Mouse (Mus musculus) embryonic facial prominence, embryonic 10.5 days (tissue): ENCODE results near the gene Bola1. TPM values are rescaled to one million over a fixed set of nuclear protein-coding genes. Genes with fewer than 3 reads are reported as not detected.
"Not testable (repeated sequence)": the region's sequence is repeated elsewhere in the genome, so short reads cannot be mapped to it uniquely, and the experiment has no call there.

Experiments used
- DNase-seq: peaks from one replicate; pipeline ENCODE4 v3.0.0-alpha.2; 2017; ENCODE audit warnings: low spot score
- H3K27ac ChIP-seq: fragments of 300-500 bp; sonication (generic); replicated peaks from 2 replicates; pipeline ENCODE4 v1.5.1; 2016; ENCODE audit warnings: mild to moderate bottlenecking
- H3K27me3 ChIP-seq: fragments of 300-500 bp; sonication (generic); replicated peaks from 2 replicates; pipeline ENCODE4 v1.6.1; 2016; ENCODE audit warnings: low read depth, mild to moderate bottlenecking; ENCODE audit not compliant: poor library complexity, severe bottlenecking
- H3K36me3 ChIP-seq: fragments of 300-500 bp; sonication (generic); replicated peaks from 2 replicates; pipeline ENCODE4 v1.6.1; 2016; ENCODE audit warnings: mild to moderate bottlenecking, moderate library complexity
- H3K4me1 ChIP-seq: fragments of 300-500 bp; sonication (generic); 2 replicates; pipeline ENCODE4 v1.6.1; 2016
- H3K4me3 ChIP-seq: fragments of 300-500 bp; sonication (generic); 2 replicates; pipeline ENCODE4 v1.5.1; 2016; ENCODE audit warnings: mild to moderate bottlenecking, moderate library complexity
- H3K9me3 ChIP-seq: fragments of 300-500 bp; sonication (generic); 2 replicates; pipeline ENCODE4 v1.6.1; 2016; ENCODE audit warnings: mild to moderate bottlenecking
- WGBS: fragments of 180-500 bp; shearing (Covaris S2); methylation state at CpG from one replicate; pipeline ENCODE4 v1.1.7; 2016; 5-methylcytosine and 5-hydroxymethylcytosine counted together
- polyA plus RNA-seq: library from polyadenylated mRNA; unstranded; fragments of >200 nt; fragmentation: Nextera tagmentation; extraction: Ambion mirVana; gene quantifications from 2 replicates; pipeline ENCODE4 v1.2.1, GENCODE M21; 2016

The Bola1 gene
- 76.4 and 80.4 TPM in 2 replicates for polyA plus RNA-seq

- Histone ChIP-seq H3K27me3 (peaks cover 6% of the 10 kb centered on the region), H3K4me1 (peaks cover 43% of the 10 kb centered on the region), H3K9me3 (no peaks in the 10 kb centered on the region), H3K4me3 (peak within 1 kb of the TSS; percentile 70), H3K36me3 (no peaks in the 10 kb centered on the region), H3K27ac (peak within 1 kb of the TSS; percentile 97)
- under 1% methylated on average over 37 of the region's 37 CpGs for WGBS
- DNase-seq: peak; percentile 80
Observed at GRCm38 (mm10) chr3:96219661-96220130, at the start of gene Bola1, which contains the start of gene Hist2h2ab. TSS of gene Bola1 (minus strand) at chr3:96219709. TSS of gene Hist2h2ab (plus strand) at chr3:96219865.

GRCm38 (mm10) chr3:96268776-96269378 lies 49.4 kb upstream of the Bola1 start:
- not testable (repeated sequence) for H3K27me3 ChIP-seq, H3K36me3 ChIP-seq, H3K9me3 ChIP-seq
- H3K27ac ChIP-seq: peak overlapping the region; percentile 95
- peak overlapping the region; percentile 68 for H3K4me3 ChIP-seq
- DNase-seq: peak; percentile 53
- H3K4me1 ChIP-seq: peaks cover 31% of the 10 kb centered on the region
- WGBS: under 1% methylated on average over 11 of the region's 44 CpGs

GRCm38 (mm10) chr3:96268051-96268775 lies 48.7 kb upstream of the Bola1 start, which contains the start of gene Hist2h3b:
TSS of gene Hist2h3b (plus strand) at chr3:96268654.
- Histone ChIP-seq H3K27ac (peak within 1 kb of the TSS; percentile 95), H3K9me3 (no peaks in the 10 kb centered on the region), H3K4me1 (peaks cover 35% of the 10 kb centered on the region), H3K4me3 (peak within 1 kb of the TSS; percentile 68), H3K27me3 (no peaks in the 10 kb centered on the region), H3K36me3 (no peaks in the 10 kb centered on the region)
- 26% methylated on average over 30 of the region's 30 CpGs for WGBS
- peak; percentile 83 for DNase-seq

GRCm38 (mm10) chr3:96267541-96267940 lies 48.0 kb upstream of the Bola1 start:
- peak overlapping the region; percentile 56; the same call in 1 of the 2 replicates for H3K4me3 ChIP-seq
- H3K4me1 ChIP-seq: peaks cover 36% of the 10 kb centered on the region
- WGBS: 79% methylated on average over 4 of the region's 4 CpGs
- peak overlapping the region; percentile 93 for H3K27ac ChIP-seq
- H3K36me3 ChIP-seq: no peaks in the 10 kb centered on the region
- no peaks in the 10 kb centered on the region for H3K27me3 ChIP-seq
- DNase-seq: no peak
- H3K9me3 ChIP-seq: no peaks in the 10 kb centered on the region

GRCm38 (mm10) chr3:96266132-96266710 lies 46.7 kb upstream of the Bola1 start:
- Histone ChIP-seq H3K36me3 (no peaks in the 10 kb centered on the region), H3K4me3 (no peak overlapping the region), H3K27me3 (no peaks in the 10 kb centered on the region), H3K27ac (peak overlapping the region; percentile 93), H3K4me1 (peaks cover 49% of the 10 kb centered on the region), H3K9me3 (no peaks in the 10 kb centered on the region)
- WGBS: 89% methylated on average over 8 of the region's 8 CpGs
- DNase-seq: no peak

GRCm38 (mm10) chr3:96264404-96264949 lies 45.0 kb upstream of the Bola1 start:
- peak; percentile 39 for DNase-seq
- Histone ChIP-seq H3K27ac (peak overlapping the region; percentile 98), H3K27me3 (no peaks in the 10 kb centered on the region), H3K4me1 (peaks cover 51% of the 10 kb centered on the region), H3K9me3 (no peaks in the 10 kb centered on the region), H3K36me3 (no peaks in the 10 kb centered on the region), H3K4me3 (peak overlapping the region; percentile 63)
- WGBS: 76% methylated on average over 7 of the region's 7 CpGs

- Histone ChIP-seq H3K4me3 (peak overlapping the region; percentile 63), H3K36me3 (no peaks in the 10 kb centered on the region), H3K27ac (peak overlapping the region; percentile 98), H3K9me3 (no peaks in the 10 kb centered on the region), H3K4me1 (peaks cover 51% of the 10 kb centered on the region), H3K27me3 (no peaks in the 10 kb centered on the region)
- peak; percentile 69 for DNase-seq
- WGBS: 8% methylated on average over 27 of the region's 27 CpGs
Observed at GRCm38 (mm10) chr3:96263558-96264403, 44.3 kb upstream of the Bola1 start.

- under 1% methylated on average over 40 of the region's 40 CpGs for WGBS
- no peaks in the 10 kb centered on the region for H3K36me3 ChIP-seq
- DNase-seq: peak; percentile 95
- no peaks in the 10 kb centered on the region for H3K27me3 ChIP-seq
- H3K4me1 ChIP-seq: peaks cover 49% of the 10 kb centered on the region
- peak within 1 kb of the TSS; percentile 98 for H3K27ac ChIP-seq
- no peaks in the 10 kb centered on the region for H3K9me3 ChIP-seq
- H3K4me3 ChIP-seq: peak within 1 kb of the TSS; percentile 63
Observed at GRCm38 (mm10) chr3:96262979-96263550, 43.6 kb upstream of the Bola1 start, which contains the start of gene Hist2h4. TSS of gene Hist2h4 (minus strand) at chr3:96263311.

GRCm38 (mm10) chr3:96262216-96262875 lies 42.8 kb upstream of the Bola1 start:
- Histone ChIP-seq H3K4me3 (peak overlapping the region; percentile 63), H3K36me3 (no peaks in the 10 kb centered on the region), H3K27me3 (no peaks in the 10 kb centered on the region), H3K4me1 (peaks cover 42% of the 10 kb centered on the region), H3K27ac (peak overlapping the region; percentile 98), H3K9me3 (no peaks in the 10 kb centered on the region)
- peak; percentile 85 for DNase-seq
- WGBS: 2% methylated on average over 19 of the region's 19 CpGs

GRCm38 (mm10) chr3:96261623-96262022 lies 42.1 kb upstream of the Bola1 start:
- H3K27me3 ChIP-seq: no peaks in the 10 kb centered on the region
- no peaks in the 10 kb centered on the region for H3K36me3 ChIP-seq
- H3K4me3 ChIP-seq: peak overlapping the region; percentile 63
- WGBS: 65% methylated on average over 3 of the region's 3 CpGs
- peaks cover 34% of the 10 kb centered on the region for H3K4me1 ChIP-seq
- peak overlapping the region; percentile 98 for H3K27ac ChIP-seq
- H3K9me3 ChIP-seq: no peaks in the 10 kb centered on the region
- no peak for DNase-seq

GRCm38 (mm10) chr3:96260220-96260619 lies 40.7 kb upstream of the Bola1 start:
- Histone ChIP-seq H3K27ac (peak overlapping the region; percentile 51), H3K27me3 (no peaks in the 10 kb centered on the region), H3K36me3 (no peaks in the 10 kb centered on the region), H3K9me3 (no peaks in the 10 kb centered on the region), H3K4me3 (no peak overlapping the region), H3K4me1 (peaks cover 39% of the 10 kb centered on the region)
- DNase-seq: no peak
- WGBS: 88% methylated on average over 5 of the region's 5 CpGs
